Mouse (Mus musculus): ENCODE results near the gene Comp. TPM values are rescaled to one million over a fixed set of nuclear protein-coding genes. Genes with fewer than 3 reads are reported as not detected.
A peak's percentile ranks its signal among the peaks of the same experiment; 100 is the strongest.

Comp gene
- polyA plus RNA-seq, 1 experiment from 2014 or later: 40.8 TPM

DNA sequence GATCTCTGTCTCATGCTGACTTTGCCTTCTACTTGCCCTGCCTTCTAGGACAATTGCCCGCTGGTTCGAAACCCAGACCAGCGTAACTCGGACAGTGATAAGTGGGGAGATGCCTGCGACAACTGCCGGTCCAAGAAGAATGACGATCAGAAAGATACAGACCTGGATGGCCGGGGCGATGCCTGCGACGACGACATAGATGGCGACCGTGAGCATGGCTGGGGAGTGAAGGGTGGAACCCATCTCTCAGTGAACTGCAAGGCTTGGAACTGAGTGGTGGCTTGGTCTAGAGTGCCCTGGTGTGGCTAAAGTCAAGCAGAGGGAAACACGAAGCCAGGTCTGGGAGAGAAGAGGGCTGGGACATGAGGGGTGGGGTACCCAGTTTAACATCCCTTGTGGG, 3.7 kb downstream of the Comp start:
- H3K4me3 ChIP-seq: peak overlapping the region; percentile 45; the same call in 1 of the 2 replicates
- peaks cover 77% of the 10 kb centered on the region for H3K27me3 ChIP-seq
- H3K27ac ChIP-seq: no peak overlapping the region
- peaks cover 47% of the 10 kb centered on the region for H3K4me1 ChIP-seq
- H3K9me3 ChIP-seq: no peaks in the 10 kb centered on the region
- H3K9ac ChIP-seq: no peak overlapping the region
- 20% methylated on average over 15 of the region's 15 CpGs for WGBS
- H3K4me2 ChIP-seq (replicated peaks): no peak overlapping the region
- no peaks in the 10 kb centered on the region for H3K36me3 ChIP-seq
- no peak for ATAC-seq (ENCODE audit: low FRiP score, low read depth)

DNA sequence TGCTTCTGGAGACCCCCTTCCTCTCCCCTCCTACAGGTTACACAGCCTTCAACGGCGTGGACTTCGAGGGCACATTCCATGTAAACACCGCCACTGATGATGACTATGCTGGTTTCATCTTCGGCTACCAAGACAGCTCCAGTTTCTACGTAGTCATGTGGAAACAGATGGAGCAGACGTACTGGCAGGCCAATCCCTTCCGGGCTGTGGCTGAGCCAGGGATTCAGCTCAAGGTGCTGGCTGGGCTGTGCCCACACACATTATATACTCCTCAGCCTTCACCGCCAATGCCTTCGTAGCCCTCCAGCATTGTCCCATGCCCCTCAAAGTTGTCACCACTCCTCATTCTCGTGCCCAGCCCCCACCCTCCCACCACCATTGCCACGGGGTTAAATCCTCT, 6.7 kb downstream of the Comp start:
- Histone ChIP-seq H3K4me2 (replicated peaks) (no peak overlapping the region), H3K9me3 (no peaks in the 10 kb centered on the region), H3K36me3 (peaks cover 11% of the 10 kb centered on the region), H3K4me1 (peaks cover 17% of the 10 kb centered on the region), H3K27me3 (peaks cover 47% of the 10 kb centered on the region), H3K9ac (no peak overlapping the region), H3K27ac (no peak overlapping the region), H3K4me3 (no peak overlapping the region)
- WGBS: 78% methylated on average over 12 of the region's 12 CpGs
- no peak for ATAC-seq (ENCODE audit: low FRiP score, low read depth)

DNA sequence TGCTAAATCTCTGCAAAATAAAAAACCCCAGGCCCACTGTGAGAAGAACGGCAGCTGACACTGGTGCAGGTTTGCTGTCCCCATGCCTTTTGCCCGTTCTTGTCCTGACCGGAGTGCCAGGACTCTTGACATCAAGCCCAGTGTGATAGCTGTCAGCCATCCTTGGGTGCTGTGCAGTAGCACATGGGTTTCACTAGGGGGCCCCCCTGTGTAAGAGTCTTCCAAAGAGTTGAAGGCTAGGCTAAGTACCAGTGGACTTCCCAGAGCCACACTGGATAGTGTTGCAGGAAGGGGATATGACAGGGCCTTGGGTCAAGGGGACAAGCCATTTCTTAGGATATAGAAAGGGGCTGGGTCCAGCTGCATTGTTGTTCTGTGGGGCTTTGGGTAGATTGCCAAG, 9.9 kb downstream of the Comp start:
- Histone ChIP-seq H3K9me3 (no peaks in the 10 kb centered on the region), H3K27me3 (peaks cover 15% of the 10 kb centered on the region), H3K36me3 (peaks cover 43% of the 10 kb centered on the region), H3K9ac (no peak overlapping the region), H3K4me1 (no peaks in the 10 kb centered on the region), H3K27ac (no peak overlapping the region), H3K4me2 (replicated peaks) (no peak overlapping the region), H3K4me3 (no peak overlapping the region)
- 59% methylated on average over 3 of the region's 3 CpGs for WGBS
- 0 out of 2 replicates have a peak, but pooled peaks have one; percentile 41 for ATAC-seq (ENCODE audit: low FRiP score, low read depth)

GRCm38 (mm10) chr8:70389678-70390077, 16.3 kb downstream of the Comp start:
- H3K27me3 ChIP-seq: no peaks in the 10 kb centered on the region
- H3K9ac ChIP-seq: no peak overlapping the region
- H3K4me3 ChIP-seq: no peak overlapping the region
- peaks cover 83% of the 10 kb centered on the region for H3K36me3 ChIP-seq
- no peak overlapping the region for H3K4me2 ChIP-seq (replicated peaks)
- no peaks in the 10 kb centered on the region for H3K9me3 ChIP-seq
- 86% methylated on average over 2 of the region's 2 CpGs for WGBS
- no peaks in the 10 kb centered on the region for H3K4me1 ChIP-seq
- ATAC-seq (ENCODE audit: low FRiP score, low read depth): no peak
- H3K27ac ChIP-seq: no peak overlapping the region

DNA sequence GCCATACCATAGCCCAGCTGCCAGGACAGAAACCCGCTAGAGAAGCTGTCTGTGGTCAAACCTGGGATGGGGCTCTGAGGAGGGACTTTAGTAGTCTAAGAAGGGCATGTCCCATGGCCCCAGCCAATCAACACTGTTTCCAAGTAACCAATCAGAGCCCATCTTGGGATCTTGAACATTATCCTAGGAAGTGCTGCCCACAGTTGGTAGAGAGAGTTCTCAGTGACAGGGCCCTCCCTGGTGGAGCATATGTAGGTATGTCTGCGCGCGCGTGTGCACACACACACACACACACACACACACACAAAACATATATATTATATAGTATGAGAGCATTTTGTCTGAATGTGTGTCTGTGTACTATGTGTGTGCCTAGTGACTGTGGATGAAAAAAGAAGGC, 19.7 kb downstream of the Comp start:
- no peak overlapping the region for H3K4me2 ChIP-seq (replicated peaks)
- peaks cover 62% of the 10 kb centered on the region for H3K36me3 ChIP-seq
- no peak overlapping the region for H3K4me3 ChIP-seq
- no peak overlapping the region for H3K9ac ChIP-seq
- H3K27ac ChIP-seq: no peak overlapping the region
- WGBS: 83% methylated on average over 5 of the region's 5 CpGs
- H3K4me1 ChIP-seq: no peaks in the 10 kb centered on the region
- H3K9me3 ChIP-seq: no peaks in the 10 kb centered on the region
- no peak for ATAC-seq (ENCODE audit: low FRiP score, low read depth)
- no peaks in the 10 kb centered on the region for H3K27me3 ChIP-seq

DNA sequence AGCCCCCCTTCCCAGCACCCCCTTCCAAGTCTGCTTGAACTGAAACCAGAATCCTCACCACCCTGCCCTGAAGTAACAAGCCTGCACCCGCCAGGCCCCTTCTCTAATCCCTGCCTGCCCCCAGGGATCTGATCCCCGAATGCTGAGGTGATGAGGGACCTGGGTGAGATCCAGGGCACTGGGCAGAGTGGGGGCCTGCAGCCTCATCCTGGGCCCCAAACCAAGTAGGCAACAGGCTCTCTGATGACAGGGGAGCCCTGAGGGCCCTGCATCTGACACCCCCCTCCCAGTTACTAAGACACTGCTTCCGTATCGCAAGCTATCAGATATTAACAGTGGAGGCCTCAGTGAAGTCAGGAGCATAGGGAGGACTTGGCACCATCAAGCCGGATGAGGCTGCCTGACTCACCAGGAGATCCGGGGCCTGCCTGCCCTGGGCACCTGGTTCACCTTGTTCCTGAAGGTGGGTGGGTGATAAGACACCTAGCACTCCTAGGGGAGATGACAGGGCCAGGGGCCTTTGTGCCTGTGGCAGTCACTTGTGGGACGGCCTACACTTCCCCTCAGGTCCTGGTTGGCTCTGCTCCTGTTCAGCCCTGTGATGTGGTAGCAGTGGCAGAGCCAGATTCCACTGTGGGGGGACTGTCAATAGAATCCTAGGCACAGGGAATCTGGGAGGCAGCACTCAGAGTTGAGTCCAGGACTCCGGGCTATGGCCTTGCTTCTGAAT, 21.1 kb downstream of the Comp start:
- no peak for ATAC-seq (ENCODE audit: low FRiP score, low read depth)
- Histone ChIP-seq H3K4me1 (no peaks in the 10 kb centered on the region), H3K27me3 (no peaks in the 10 kb centered on the region), H3K9me3 (no peaks in the 10 kb centered on the region), H3K4me2 (replicated peaks) (no peak overlapping the region), H3K36me3 (peaks cover 51% of the 10 kb centered on the region), H3K27ac (no peak overlapping the region), H3K9ac (peak overlapping the region; percentile 31; the same call in 1 of the 2 replicates), H3K4me3 (no peak overlapping the region)
- 73% methylated on average over 8 of the region's 8 CpGs for WGBS

- Histone ChIP-seq H3K36me3 (peaks cover 54% of the 10 kb centered on the region), H3K4me2 (replicated peaks) (no peak overlapping the region), H3K9ac (no peak overlapping the region), H3K27ac (no peak overlapping the region), H3K4me1 (no peaks in the 10 kb centered on the region), H3K27me3 (no peaks in the 10 kb centered on the region), H3K4me3 (no peak overlapping the region), H3K9me3 (no peaks in the 10 kb centered on the region)
- 80% methylated on average over 5 of the region's 5 CpGs for WGBS
- no peak for ATAC-seq (ENCODE audit: low FRiP score, low read depth)
These were observed 22.3 kb downstream of the Comp start for GRCm38 (mm10) chr8:70395649-70396048.

DNA sequence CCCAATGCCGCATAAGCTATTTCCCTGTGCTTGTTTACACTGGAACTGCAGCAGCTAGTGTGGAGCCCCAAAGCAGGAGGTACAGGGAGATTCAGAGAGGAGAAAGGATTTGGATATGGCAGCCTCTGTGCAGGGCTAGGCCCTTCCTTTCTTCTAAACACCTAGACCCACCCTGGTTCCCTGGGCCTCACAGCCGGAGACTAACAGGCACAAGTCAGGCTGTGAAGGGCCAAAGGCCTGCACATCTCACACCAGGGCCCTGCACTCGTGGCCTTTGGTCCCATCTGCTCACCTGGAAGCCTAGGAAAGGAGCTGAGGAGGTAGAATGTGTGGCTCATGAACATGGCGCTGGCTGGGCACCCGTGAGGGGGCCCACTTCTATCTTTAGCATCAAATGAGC, 22.8 kb downstream of the Comp start:
- 76% methylated on average over 5 of the region's 5 CpGs for WGBS
- no peak overlapping the region for H3K4me2 ChIP-seq (replicated peaks)
- no peaks in the 10 kb centered on the region for H3K9me3 ChIP-seq
- no peak overlapping the region for H3K4me3 ChIP-seq
- H3K27ac ChIP-seq: no peak overlapping the region
- H3K36me3 ChIP-seq: peaks cover 49% of the 10 kb centered on the region
- no peaks in the 10 kb centered on the region for H3K4me1 ChIP-seq
- no peaks in the 10 kb centered on the region for H3K27me3 ChIP-seq
- no peak for ATAC-seq (ENCODE audit: low FRiP score, low read depth)
- H3K9ac ChIP-seq: no peak overlapping the region

- no peak overlapping the region for H3K27ac ChIP-seq
- H3K27me3 ChIP-seq: no peaks in the 10 kb centered on the region
- no peak for ATAC-seq (ENCODE audit: low FRiP score, low read depth)
- H3K4me2 ChIP-seq (replicated peaks): no peak overlapping the region
- no peaks in the 10 kb centered on the region for H3K9me3 ChIP-seq
- H3K9ac ChIP-seq: 0 out of 2 replicates have a peak overlapping the region, but pooled peaks have one; percentile 31
- no peaks in the 10 kb centered on the region for H3K4me1 ChIP-seq
- WGBS: 86% methylated on average over 16 of the region's 16 CpGs
- H3K4me3 ChIP-seq: no peak overlapping the region
- H3K36me3 ChIP-seq: peaks cover 43% of the 10 kb centered on the region
These were observed 24.5 kb downstream of the Comp start for GRCm38 (mm10) chr8:70397611-70398563.

DNA sequence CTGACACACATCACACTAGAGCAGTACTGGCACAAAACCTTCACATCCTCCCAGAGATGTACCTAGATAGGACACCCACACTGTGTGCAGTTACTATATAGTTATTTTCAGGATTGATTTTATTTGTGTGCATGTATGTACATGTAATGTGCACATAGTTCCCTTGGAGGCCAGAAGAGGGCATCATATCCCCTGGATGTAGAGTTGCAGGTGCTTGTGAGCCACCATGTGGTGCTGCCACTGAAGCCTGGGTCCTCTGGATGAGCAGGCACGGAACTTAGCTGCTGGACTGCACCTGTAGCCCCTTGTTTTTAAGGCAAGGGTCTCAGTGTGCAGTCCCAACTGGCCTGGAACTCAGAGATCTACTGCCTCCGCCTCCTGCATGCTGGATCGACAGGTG, 30.9 kb downstream of the Comp start:
- peaks cover 40% of the 10 kb centered on the region for H3K4me1 ChIP-seq
- H3K4me3 ChIP-seq: no peak overlapping the region
- 0 out of 2 replicates have a peak, but pooled peaks cover 4% of the 10 kb centered on the region for H3K9me3 ChIP-seq
- H3K36me3 ChIP-seq: peaks cover 42% of the 10 kb centered on the region
- H3K9ac ChIP-seq: no peak overlapping the region
- WGBS: 92% methylated on average over 3 of the region's 3 CpGs
- H3K4me2 ChIP-seq (replicated peaks): no peak overlapping the region
- no peak for ATAC-seq (ENCODE audit: low FRiP score, low read depth)
- no peaks in the 10 kb centered on the region for H3K27me3 ChIP-seq
- no peak overlapping the region for H3K27ac ChIP-seq

- Histone ChIP-seq H3K27ac (no peak overlapping the region), H3K4me3 (no peak overlapping the region), H3K4me2 (replicated peaks) (no peak overlapping the region), H3K36me3 (peaks cover 35% of the 10 kb centered on the region), H3K27me3 (no peaks in the 10 kb centered on the region), H3K9ac (no peak overlapping the region; the same call in 1 of the 2 replicates), H3K9me3 (0 out of 2 replicates have a peak, but pooled peaks cover 4% of the 10 kb centered on the region), H3K4me1 (peaks cover 48% of the 10 kb centered on the region)
- no peak for ATAC-seq (ENCODE audit: low FRiP score, low read depth)
- WGBS: 46% methylated on average over 7 of the region's 7 CpGs
These were observed 31.8 kb downstream of the Comp start for GRCm38 (mm10) chr8:70405189-70405588.

GRCm38 (mm10) chr8:70406427-70407069, 33.2 kb downstream of the Comp start:
- H3K27me3 ChIP-seq: no peaks in the 10 kb centered on the region
- 59% methylated on average over 11 of the region's 11 CpGs for WGBS
- peaks cover 29% of the 10 kb centered on the region for H3K36me3 ChIP-seq
- H3K9ac ChIP-seq: peak overlapping the region; percentile 48
- peaks cover 60% of the 10 kb centered on the region for H3K4me1 ChIP-seq
- 0 out of 2 replicates have a peak, but pooled peaks cover 4% of the 10 kb centered on the region for H3K9me3 ChIP-seq
- H3K4me2 ChIP-seq (replicated peaks): no peak overlapping the region
- ATAC-seq (ENCODE audit: low FRiP score, low read depth): peak; percentile 18; the same call in 1 of the 2 replicates
- peak overlapping the region; percentile 22; the same call in 1 of the 2 replicates for H3K27ac ChIP-seq
- H3K4me3 ChIP-seq: no peak overlapping the region

Data from limb, embryonic 13.5 days (tissue).